Mouse (Mus musculus) hindbrain, embryonic 13.5 days (tissue): ENCODE measurements around the gene Hist2h2be. TPM values are rescaled to one million over a fixed set of nuclear protein-coding genes. Genes with fewer than 3 reads are reported as not detected.
"Not testable (repeated sequence)": the region's sequence is repeated elsewhere in the genome, so short reads cannot be mapped to it uniquely, and the experiment has no call there.

Source experiments
- ATAC-seq: fragments of 200-750 bp; cut with Nextera tagmentation; 2 replicates; pipeline ENCODE4 v1.8.0; 2017; ENCODE audit warnings: moderate TSS enrichment; ENCODE audit not compliant: low FRiP score
- H3K27ac ChIP-seq: fragments of 300-500 bp; sonication (generic); 2 replicates; pipeline ENCODE4 v1.5.1; 2015; ENCODE audit warnings: inconsistent platforms, mild to moderate bottlenecking, moderate library complexity
- H3K27me3 ChIP-seq: fragments of 300-500 bp; sonication (generic); 2 replicates; pipeline ENCODE4 v1.6.1; 2015; ENCODE audit warnings: mild to moderate bottlenecking, inconsistent platforms
- H3K36me3 ChIP-seq: fragments of 300-500 bp; sonication (generic); 2 replicates; pipeline ENCODE4 v1.6.1; 2015; ENCODE audit warnings: mild to moderate bottlenecking, inconsistent platforms
- H3K4me1 ChIP-seq: fragments of 300-500 bp; sonication (generic); replicated peaks from 2 replicates; pipeline ENCODE4 v1.6.1; 2015; ENCODE audit warnings: inconsistent platforms
- H3K4me2 ChIP-seq: fragments of 300-500 bp; sonication (generic); 2 replicates; pipeline ENCODE4 v1.6.1; 2015; ENCODE audit warnings: inconsistent platforms, mild to moderate bottlenecking, moderate library complexity
- H3K4me3 ChIP-seq: fragments of 300-500 bp; sonication (generic); 2 replicates; pipeline ENCODE4 v1.5.1; 2015; ENCODE audit warnings: mild to moderate bottlenecking, inconsistent platforms
- H3K9ac ChIP-seq: fragments of 300-500 bp; sonication (generic); 2 replicates; pipeline ENCODE4 v1.6.1; 2015; ENCODE audit warnings: mild to moderate bottlenecking, inconsistent platforms
- H3K9me3 ChIP-seq: fragments of 300-500 bp; sonication (generic); 2 replicates; pipeline ENCODE4 v1.6.1; 2016; ENCODE audit warnings: inconsistent platforms
- WGBS: fragments of 180-500 bp; shearing (Covaris S2); methylation state at CpG from one replicate; pipeline ENCODE4 v1.1.7; 2015; 5-methylcytosine and 5-hydroxymethylcytosine counted together
- polyA plus RNA-seq: library from polyadenylated mRNA; unstranded; fragments of >200 nt; fragmentation: Nextera tagmentation; extraction: Ambion mirVana; gene quantifications from 2 replicates; pipeline ENCODE4 v1.2.1, GENCODE M21; 2015

Gene Hist2h2be
- polyA plus RNA-seq, 1 experiment from 2014 or later = 4.3 TPM

- no peak for ATAC-seq
- no peaks in the 10 kb centered on the region for H3K36me3 ChIP-seq
- H3K27me3 ChIP-seq = no peaks in the 10 kb centered on the region
- H3K4me1 ChIP-seq = peaks cover 23% of the 10 kb centered on the region
- no peak overlapping the region for H3K9ac ChIP-seq
- no peaks in the 10 kb centered on the region for H3K9me3 ChIP-seq
- 96% methylated on average over 5 of the region's 5 CpGs for WGBS
- no peak overlapping the region for H3K4me2 ChIP-seq
- no peak overlapping the region for H3K4me3 ChIP-seq
- no peak overlapping the region for H3K27ac ChIP-seq
Observed at GRCm38 (mm10) chr3:96260220-96260619, 39.3 kb downstream of the Hist2h2be start.

GRCm38 (mm10) chr3:96261623-96262022 is 40.7 kb downstream of the Hist2h2be start:
- Histone ChIP-seq H3K4me2 (peak overlapping the region; percentile 80), H3K36me3 (no peaks in the 10 kb centered on the region), H3K27ac (peak overlapping the region; percentile 98), H3K4me3 (peak overlapping the region; percentile 59), H3K4me1 (peaks cover 23% of the 10 kb centered on the region), H3K9ac (peak overlapping the region; percentile 83), H3K9me3 (no peaks in the 10 kb centered on the region), H3K27me3 (no peaks in the 10 kb centered on the region)
- no peak for ATAC-seq
- 56% methylated on average over 3 of the region's 3 CpGs for WGBS

- no peaks in the 10 kb centered on the region for H3K27me3 ChIP-seq
- 1% methylated on average over 19 of the region's 19 CpGs for WGBS
Observed at GRCm38 (mm10) chr3:96262216-96262875, 41.4 kb downstream of the Hist2h2be start.

GRCm38 (mm10) chr3:96262979-96263550 is 42.1 kb downstream of the Hist2h2be start, which contains the start of gene Hist2h4:
TSS of gene Hist2h4 (minus strand) at chr3:96263311.
- under 1% methylated on average over 40 of the region's 40 CpGs for WGBS
- H3K27ac ChIP-seq = peak within 1 kb of the TSS; percentile 98
- ATAC-seq = peak; percentile 91

More at GRCm38 (mm10) chr3:96262216-96262875, 41.4 kb downstream of the Hist2h2be start:
- peak overlapping the region; percentile 83 for H3K9ac ChIP-seq
- H3K4me3 ChIP-seq = peak overlapping the region; percentile 59
- H3K4me2 ChIP-seq = peak overlapping the region; percentile 80
- no peaks in the 10 kb centered on the region for H3K36me3 ChIP-seq
- peak overlapping the region; percentile 98 for H3K27ac ChIP-seq
- H3K4me1 ChIP-seq = peaks cover 23% of the 10 kb centered on the region
- H3K9me3 ChIP-seq = no peaks in the 10 kb centered on the region
- ATAC-seq = peak; percentile 67

GRCm38 (mm10) chr3:96263558-96264403 is 42.9 kb downstream of the Hist2h2be start:
- 4% methylated on average over 27 of the region's 27 CpGs for WGBS
- Histone ChIP-seq H3K4me2 (peak overlapping the region; percentile 80), H3K36me3 (no peaks in the 10 kb centered on the region), H3K4me3 (peak overlapping the region; percentile 59), H3K9ac (peak overlapping the region; percentile 83), H3K4me1 (peaks cover 31% of the 10 kb centered on the region), H3K27me3 (no peaks in the 10 kb centered on the region), H3K9me3 (no peaks in the 10 kb centered on the region), H3K27ac (peak overlapping the region; percentile 98)
- ATAC-seq = peak; percentile 41

More at GRCm38 (mm10) chr3:96262979-96263550, 42.1 kb downstream of the Hist2h2be start, which contains the start of gene Hist2h4:
- H3K4me2 ChIP-seq = peak within 1 kb of the TSS; percentile 80
- H3K9ac ChIP-seq = peak within 1 kb of the TSS; percentile 83
- H3K36me3 ChIP-seq = no peaks in the 10 kb centered on the region
- no peaks in the 10 kb centered on the region for H3K27me3 ChIP-seq
- no peaks in the 10 kb centered on the region for H3K9me3 ChIP-seq
- H3K4me3 ChIP-seq = peak within 1 kb of the TSS; percentile 59
- peaks cover 29% of the 10 kb centered on the region for H3K4me1 ChIP-seq

DNA sequence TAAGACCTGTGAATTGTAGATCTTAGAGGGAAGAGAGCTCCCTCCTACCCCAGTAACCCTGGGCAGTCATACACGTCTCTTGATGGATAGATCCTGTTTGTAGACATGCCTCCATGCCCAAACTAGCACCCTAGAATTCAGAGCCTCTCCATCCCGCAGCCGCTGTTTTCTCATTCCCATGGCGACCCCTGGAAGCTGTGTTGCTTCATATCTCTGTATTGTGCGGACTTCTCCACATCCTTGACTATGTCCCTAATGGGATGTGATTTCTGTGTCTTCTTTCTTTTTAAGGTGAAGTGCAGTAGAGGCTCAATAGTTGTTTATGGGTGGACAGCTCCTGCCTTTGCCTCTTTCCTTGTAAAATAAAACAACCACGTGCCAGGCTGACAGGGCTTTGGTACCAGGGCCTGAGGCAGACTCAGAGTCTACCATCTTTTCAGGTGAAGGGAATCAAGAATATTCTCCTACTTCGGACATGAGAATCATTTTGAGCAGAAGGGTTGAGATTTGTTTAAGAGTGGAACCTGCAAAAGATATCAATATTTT is 43.6 kb downstream of the Hist2h2be start:
- H3K9me3 ChIP-seq = no peaks in the 10 kb centered on the region
- no peaks in the 10 kb centered on the region for H3K27me3 ChIP-seq
- H3K27ac ChIP-seq = peak overlapping the region; percentile 98
- ATAC-seq = no peak
- no peaks in the 10 kb centered on the region for H3K36me3 ChIP-seq
- WGBS = 66% methylated on average over 7 of the region's 7 CpGs
- H3K4me3 ChIP-seq = peak overlapping the region; percentile 59; the same call in 1 of the 2 replicates
- H3K4me2 ChIP-seq = peak overlapping the region; percentile 80
- H3K4me1 ChIP-seq = peaks cover 34% of the 10 kb centered on the region
- peak overlapping the region; percentile 83 for H3K9ac ChIP-seq

GRCm38 (mm10) chr3:96266132-96266710 is 45.3 kb downstream of the Hist2h2be start:
- H3K9ac ChIP-seq = no peak overlapping the region
- peaks cover 38% of the 10 kb centered on the region for H3K4me1 ChIP-seq
- H3K4me2 ChIP-seq = no peak overlapping the region
- no peak for ATAC-seq
- no peak overlapping the region for H3K4me3 ChIP-seq
- no peaks in the 10 kb centered on the region for H3K36me3 ChIP-seq
- H3K27ac ChIP-seq = no peak overlapping the region
- whole genome bisulfite sequencing = 94% methylated on average over 8 of the region's 8 CpGs
- no peaks in the 10 kb centered on the region for H3K9me3 ChIP-seq
- H3K27me3 ChIP-seq = no peaks in the 10 kb centered on the region

GRCm38 (mm10) chr3:96267541-96267940 is 46.6 kb downstream of the Hist2h2be start:
- WGBS = 84% methylated on average over 4 of the region's 4 CpGs
- no peaks in the 10 kb centered on the region for H3K27me3 ChIP-seq
- no peak for ATAC-seq
- H3K9ac ChIP-seq = no peak overlapping the region
- H3K4me3 ChIP-seq = no peak overlapping the region
- H3K4me2 ChIP-seq = no peak overlapping the region; the same call in 1 of the 2 replicates
- H3K36me3 ChIP-seq = no peaks in the 10 kb centered on the region
- no peaks in the 10 kb centered on the region for H3K9me3 ChIP-seq
- H3K27ac ChIP-seq = peak overlapping the region; percentile 89; the same call in 1 of the 2 replicates
- H3K4me1 ChIP-seq = peaks cover 28% of the 10 kb centered on the region

- Histone ChIP-seq H3K4me2 (peak within 1 kb of the TSS; percentile 84), H3K9ac (peak within 1 kb of the TSS; percentile 67), H3K4me1 (peaks cover 27% of the 10 kb centered on the region), H3K4me3 (peak within 1 kb of the TSS; percentile 54), H3K27me3 (no peaks in the 10 kb centered on the region), H3K9me3 (no peaks in the 10 kb centered on the region), H3K36me3 (no peaks in the 10 kb centered on the region), H3K27ac (peak within 1 kb of the TSS; percentile 96)
- peak; percentile 68 for ATAC-seq
- 23% methylated on average over 30 of the region's 30 CpGs for WGBS
Observed at GRCm38 (mm10) chr3:96268051-96268775, 47.3 kb downstream of the Hist2h2be start, which contains the start of gene Hist2h3b. TSS of gene Hist2h3b (plus strand) at chr3:96268654.

- H3K27me3 ChIP-seq, H3K36me3 ChIP-seq, H3K9me3 ChIP-seq: not testable (repeated sequence)
- Histone ChIP-seq H3K4me1 (peaks cover 23% of the 10 kb centered on the region), H3K9ac (peak overlapping the region; percentile 67), H3K27ac (peak overlapping the region; percentile 96), H3K4me3 (peak overlapping the region; percentile 54), H3K4me2 (peak overlapping the region; percentile 84)
- WGBS = under 1% methylated on average over 13 of the region's 44 CpGs
- ATAC-seq = peak; percentile 55
Observed at GRCm38 (mm10) chr3:96268776-96269378, 48.0 kb downstream of the Hist2h2be start.
